Mouse (Mus musculus) heart, postnatal 14 days (tissue): ENCODE results near the gene Shq1. TPM values are rescaled to one million over a fixed set of nuclear protein-coding genes. Genes with fewer than 3 reads are reported as not detected.
A peak's percentile ranks its signal among the peaks of the same experiment; 100 is the strongest.

Experiments used
- DNase-seq, 2 experiments: peaks; one replicate each; pipeline ENCODE4 v3.0.0; 2021 to 2022
- intact Hi-C: fragments of 180-260 bp; cut with DNase I; formaldehyde crosslinking; loops from one replicate; pipeline ENCODE4 v1.15.1; 2025
- total RNA-seq, 2 experiments: library from RNA; stranded (reverse); gene quantifications; 2 replicates each; pipeline ENCODE4 v1.2.3; 2021

The Shq1 gene
- total RNA-seq, 2 experiments from 2014 or later = 2.7 to 3.7 TPM

GRCm38 (mm10) chr6:100539698-100540097 is 131.3 kb downstream of the Shq1 start:
- DNase-seq = no peak
- intact Hi-C loops = no loop called here

GRCm38 (mm10) chr6:100538570-100538969 is 132.4 kb downstream of the Shq1 start:
- intact Hi-C loops = no loop called here
- DNase-seq = no peak

GRCm38 (mm10) chr6:100537987-100538386 is 133.0 kb downstream of the Shq1 start:
- no peak for DNase-seq
- intact Hi-C loops = no loop called here

- intact Hi-C loops = no loop called here
- no peak for DNase-seq
Measured at GRCm38 (mm10) chr6:100537042-100537441, 133.9 kb downstream of the Shq1 start.

GRCm38 (mm10) chr6:100533364-100533763 is 137.6 kb downstream of the Shq1 start:
- DNase-seq = no peak
- intact Hi-C loops = no loop called here

GRCm38 (mm10) chr6:100532326-100532725 is 138.6 kb downstream of the Shq1 start:
- intact Hi-C loops = no loop called here
- peak in 1 of 2 experiments; percentile 57 for DNase-seq

- DNase-seq = no peak
- intact Hi-C loops = loop anchor here (5.0 kb wide), 2 partner anchors 367 to 727 kb away; no protein-coding TSS in a partner anchor
Measured at GRCm38 (mm10) chr6:100529673-100530072, 141.3 kb downstream of the Shq1 start.

- no peak for DNase-seq
Measured at GRCm38 (mm10) chr6:100528556-100528955, 142.4 kb downstream of the Shq1 start.

GRCm38 (mm10) chr6:100527972-100528371 is 143.0 kb downstream of the Shq1 start:
- peak in 1 of 2 experiments; percentile 21 for DNase-seq
- intact Hi-C loops = loop anchor here (5.0 kb wide), 2 partner anchors 366 to 726 kb away; no protein-coding TSS in a partner anchor

More at GRCm38 (mm10) chr6:100528556-100528955, 142.4 kb downstream of the Shq1 start:
- intact Hi-C loops = loop anchor here (5.0 kb wide), 2 partner anchors 366 to 726 kb away; no protein-coding TSS in a partner anchor

- no peak for DNase-seq
- intact Hi-C loops = loop anchor here (5.0 kb wide), 2 partner anchors 365 to 725 kb away; no protein-coding TSS in a partner anchor
Measured at GRCm38 (mm10) chr6:100527161-100527560, 143.8 kb downstream of the Shq1 start.

GRCm38 (mm10) chr6:100526066-100526465 is 144.9 kb downstream of the Shq1 start:
- intact Hi-C loops = loop anchor here (5.0 kb wide), 2 partner anchors 364 to 724 kb away; no protein-coding TSS in a partner anchor
- peak in 1 of 2 experiments; percentile 17 for DNase-seq

- no peak for DNase-seq
- intact Hi-C loops = loop anchor here (5.0 kb wide), 2 partner anchors 363 to 723 kb away; no protein-coding TSS in a partner anchor
Measured at GRCm38 (mm10) chr6:100525496-100525895, 145.5 kb downstream of the Shq1 start.

GRCm38 (mm10) chr6:100522495-100522894 is 148.5 kb downstream of the Shq1 start:
- intact Hi-C loops = no loop called here
- DNase-seq = no peak

GRCm38 (mm10) chr6:100521615-100522398 is 149.2 kb downstream of the Shq1 start:
- DNase-seq = no peak
- intact Hi-C loops = no loop called here

GRCm38 (mm10) chr6:100520558-100521099 is 150.3 kb downstream of the Shq1 start:
- intact Hi-C loops = no loop called here
- DNase-seq = no peak

GRCm38 (mm10) chr6:100519837-100520236 is 151.1 kb downstream of the Shq1 start:
- intact Hi-C loops = no loop called here

More at GRCm38 (mm10) chr6:100519837-100520236, 151.1 kb downstream of the Shq1 start:
- DNase-seq = no peak

Other genes starting within 250 kb of the Shq1 start
- gene Gxylt2, start 33.6 kb upstream of the Shq1 start, total RNA-seq = 1 to 10 TPM; 6.2 to 7.4 TPM
- 10 to 100 TPM; 49.5 to 51.3 TPM for gene Ppp4r2, start 162.5 kb upstream of the Shq1 start, total RNA-seq